Mouse (Mus musculus): ENCODE data around the gene Rassf10.

DNA sequence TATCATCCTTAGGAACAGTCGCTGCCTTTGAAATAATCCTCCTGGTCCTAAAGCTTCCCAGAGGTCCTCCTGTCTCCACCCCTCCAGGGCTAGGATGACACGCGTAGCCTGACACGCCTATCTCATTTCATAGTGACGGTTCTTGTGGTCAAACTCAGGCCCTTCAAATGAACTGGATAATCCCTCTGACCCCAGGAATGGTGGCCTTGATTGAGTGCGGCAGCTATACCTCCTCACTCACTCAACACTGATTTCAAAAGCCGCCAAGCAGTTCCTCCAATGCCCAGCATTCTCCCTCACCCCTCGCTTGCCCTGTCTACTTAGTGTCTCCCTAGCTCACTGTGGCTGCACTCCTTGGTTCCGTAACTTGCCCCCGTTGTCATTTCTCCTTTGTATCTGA lies 44.6 kb upstream of the Rassf10 start:
- no peak for TF ChIP-seq HCFC1 (IDR thresholded peaks at IDR 0.05; ENCODE audit: borderline replicate concordance, insufficient read depth, low read length)
- no peak for TF ChIP-seq ZC3H11A (IDR thresholded peaks at IDR 0.05; ENCODE audit: borderline replicate concordance, low read depth, low read length)
